Mouse (Mus musculus) bone marrow, adult 2 months (tissue): ENCODE measurements around the gene Cdc14a. TPM values are rescaled to one million over a fixed set of nuclear protein-coding genes. Genes with fewer than 3 reads are reported as not detected.

ENCODE experiments used
- H3K27ac ChIP-seq: fragments of 200-500 bp; 2 replicates; pipeline ENCODE4 v1.5.1; 2012; ENCODE audit warnings: low read depth, mild to moderate bottlenecking, control low read depth, inconsistent platforms, low read length; ENCODE audit not compliant: control insufficient read depth, poor library complexity, insufficient read depth
- H3K4me1 ChIP-seq: fragments of 200-500 bp; 2 replicates; pipeline ENCODE4 v1.6.1; 2011; ENCODE audit warnings: low read length; ENCODE audit not compliant: control insufficient read depth, insufficient read depth
- H3K4me3 ChIP-seq: fragments of 200-500 bp; replicated peaks from 2 replicates; pipeline ENCODE3; 2011; ENCODE audit warnings: mild to moderate bottlenecking, low read depth, low read length, control low read depth; ENCODE audit not compliant: control insufficient read depth
- CTCF ChIP-seq: fragments of 200-500 bp; IDR thresholded peaks from 2 replicates; pipeline ENCODE4 v1.5.1; 2011; ENCODE audit warnings: low read length, control low read depth; ENCODE audit not compliant: control insufficient read depth, insufficient read depth
- POLR2A ChIP-seq: fragments of 200-500 bp; IDR thresholded peaks from 2 replicates; pipeline ENCODE4 v1.6.1; 2011; ENCODE audit warnings: low read depth, mild to moderate bottlenecking, control low read depth, low read length, borderline replicate concordance; ENCODE audit not compliant: control insufficient read depth
- WGBS: fragments of 180-500 bp; shearing (Covaris S2); methylation state at CpG from one replicate; pipeline ENCODE4 v1.1.7; 2018; 5-methylcytosine and 5-hydroxymethylcytosine counted together
- polyA plus RNA-seq: library from polyadenylated mRNA; stranded (reverse); fragments of >200 nt; gene quantifications from 2 replicates; pipeline ENCODE4 v1.2.4, GENCODE M21; 2011; ENCODE audit warnings: low replicate concordance; ENCODE audit not compliant: missing spikeins, insufficient read depth, insufficient read length

The Cdc14a gene
- polyA plus RNA-seq, 1 experiment = 7.2 TPM

DNA sequence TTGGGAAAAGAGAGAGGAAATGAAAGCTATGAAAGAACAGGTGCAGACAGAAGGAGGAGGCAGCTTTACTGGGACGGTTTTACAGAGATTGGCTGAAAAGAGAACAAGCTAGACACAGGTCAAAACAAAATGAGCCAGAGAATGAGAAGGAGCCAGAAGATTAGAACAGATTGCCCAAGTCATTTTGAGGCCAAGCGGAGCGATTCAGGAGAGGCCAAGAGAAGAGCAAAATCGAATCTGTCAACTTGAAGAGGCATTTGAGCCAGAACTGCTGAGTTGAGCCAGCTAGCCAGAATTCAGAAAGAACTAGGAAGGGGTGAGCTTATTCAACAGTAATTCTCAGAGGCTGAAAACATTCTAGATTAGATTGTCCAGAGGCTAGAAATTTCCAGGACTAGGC, 88.8 kb downstream of the Cdc14a start:
- H3K4me3 ChIP-seq = no peak overlapping the region
- TF ChIP-seq CTCF (no peak), POLR2A (no peak)
- 80% methylated on average over 4 of the region's 4 CpGs for WGBS
- H3K4me1 ChIP-seq = peaks cover 5% of the 10 kb centered on the region
- H3K27ac ChIP-seq = peak overlapping the region; percentile 2; the same call in 1 of the 2 replicates

DNA sequence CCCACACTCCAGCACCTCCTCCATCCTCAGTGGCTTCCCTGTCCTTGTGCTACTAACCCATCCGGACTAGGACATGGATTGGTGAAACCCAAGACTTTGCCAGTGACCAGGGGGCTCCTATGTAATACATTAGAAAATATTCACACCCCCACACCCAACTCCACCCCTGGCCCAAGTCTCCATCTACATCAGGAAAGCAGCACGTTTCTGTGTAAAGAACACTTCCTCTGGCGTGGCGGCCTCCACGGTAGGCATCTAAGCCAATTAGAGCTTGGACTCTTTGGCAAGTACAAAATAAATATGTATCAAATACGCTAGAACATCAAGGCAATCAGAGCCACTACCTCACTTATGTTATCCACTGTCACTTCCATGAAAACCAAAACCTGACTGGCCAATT, 90.1 kb downstream of the Cdc14a start:
- Histone ChIP-seq H3K27ac (no peak overlapping the region), H3K4me1 (peaks cover 1% of the 10 kb centered on the region), H3K4me3 (no peak overlapping the region)
- 79% methylated on average over 6 of the region's 6 CpGs for WGBS
- TF ChIP-seq CTCF (no peak), POLR2A (no peak)

DNA sequence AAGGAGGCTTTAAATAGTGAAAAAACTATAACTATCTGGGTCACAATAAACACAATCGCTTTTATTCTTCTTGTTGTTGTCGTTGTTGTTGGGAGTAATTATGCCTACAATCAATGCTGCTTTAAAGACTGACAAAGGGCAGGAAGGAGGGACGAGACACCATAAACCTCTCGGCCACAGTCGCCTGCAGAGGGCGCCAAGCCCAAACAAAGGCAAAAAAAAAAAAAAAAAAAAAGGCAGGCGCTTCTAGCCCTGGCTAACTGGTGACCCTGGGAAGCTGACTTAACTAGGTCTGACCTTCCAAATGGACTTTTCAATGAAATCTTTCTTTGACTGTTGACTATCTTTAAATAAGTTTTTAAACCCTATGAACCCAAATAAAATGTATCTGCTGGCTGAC, 90.6 kb downstream of the Cdc14a start:
- Histone ChIP-seq H3K4me3 (no peak overlapping the region), H3K4me1 (no peaks in the 10 kb centered on the region; the same call in 1 of the 2 replicates), H3K27ac (no peak overlapping the region)
- TF ChIP-seq POLR2A = no peak
- TF ChIP-seq CTCF = peak; percentile 64
- WGBS = 18% methylated on average over 7 of the region's 7 CpGs

GRCm38 (mm10) chr3:116331811-116332464, 91.9 kb downstream of the Cdc14a start:
- Histone ChIP-seq H3K4me3 (no peak overlapping the region), H3K4me1 (no peaks in the 10 kb centered on the region; the same call in 1 of the 2 replicates), H3K27ac (no peak overlapping the region)
- TF ChIP-seq CTCF (peak; percentile 72), POLR2A (no peak)
- WGBS = 43% methylated on average over 8 of the region's 8 CpGs

GRCm38 (mm10) chr3:116329976-116330375, 93.9 kb downstream of the Cdc14a start:
- Histone ChIP-seq H3K27ac (no peak overlapping the region), H3K4me3 (no peak overlapping the region), H3K4me1 (no peaks in the 10 kb centered on the region; the same call in 1 of the 2 replicates)
- no peak for TF ChIP-seq POLR2A
- TF ChIP-seq CTCF = no peak
- WGBS = 90% methylated on average over 8 of the region's 8 CpGs

- H3K4me1 ChIP-seq = no peaks in the 10 kb centered on the region; the same call in 1 of the 2 replicates
- H3K4me3 ChIP-seq = no peak overlapping the region
- H3K27ac ChIP-seq = no peak overlapping the region
- 88% methylated on average over 18 of the region's 18 CpGs for WGBS
- TF ChIP-seq POLR2A (no peak), CTCF (no peak)
Observed at GRCm38 (mm10) chr3:116329023-116329762, 94.6 kb downstream of the Cdc14a start.

DNA sequence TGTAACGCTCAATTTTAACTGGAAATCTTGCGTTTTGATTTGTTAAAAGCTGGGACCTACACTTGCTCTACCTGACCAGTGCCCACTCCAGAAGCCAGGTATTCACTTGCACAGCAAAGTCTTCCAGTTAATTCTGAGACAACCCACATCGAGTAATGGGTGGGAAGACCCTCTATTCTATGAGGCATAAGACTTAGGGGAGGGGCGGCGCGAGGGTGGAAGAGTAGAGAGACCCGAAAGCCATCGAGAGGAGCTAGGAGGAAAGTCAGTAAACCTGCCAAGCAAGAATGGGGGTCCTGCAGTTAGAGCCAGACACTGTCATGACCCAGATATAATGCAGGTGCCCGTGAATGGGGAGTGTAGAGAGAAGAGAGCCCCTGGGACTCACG, 96.2 kb downstream of the Cdc14a start:
- no peak overlapping the region for H3K27ac ChIP-seq
- no peaks in the 10 kb centered on the region; the same call in 1 of the 2 replicates for H3K4me1 ChIP-seq
- 64% methylated on average over 10 of the region's 10 CpGs for WGBS
- H3K4me3 ChIP-seq = no peak overlapping the region
- TF ChIP-seq POLR2A = no peak

DNA sequence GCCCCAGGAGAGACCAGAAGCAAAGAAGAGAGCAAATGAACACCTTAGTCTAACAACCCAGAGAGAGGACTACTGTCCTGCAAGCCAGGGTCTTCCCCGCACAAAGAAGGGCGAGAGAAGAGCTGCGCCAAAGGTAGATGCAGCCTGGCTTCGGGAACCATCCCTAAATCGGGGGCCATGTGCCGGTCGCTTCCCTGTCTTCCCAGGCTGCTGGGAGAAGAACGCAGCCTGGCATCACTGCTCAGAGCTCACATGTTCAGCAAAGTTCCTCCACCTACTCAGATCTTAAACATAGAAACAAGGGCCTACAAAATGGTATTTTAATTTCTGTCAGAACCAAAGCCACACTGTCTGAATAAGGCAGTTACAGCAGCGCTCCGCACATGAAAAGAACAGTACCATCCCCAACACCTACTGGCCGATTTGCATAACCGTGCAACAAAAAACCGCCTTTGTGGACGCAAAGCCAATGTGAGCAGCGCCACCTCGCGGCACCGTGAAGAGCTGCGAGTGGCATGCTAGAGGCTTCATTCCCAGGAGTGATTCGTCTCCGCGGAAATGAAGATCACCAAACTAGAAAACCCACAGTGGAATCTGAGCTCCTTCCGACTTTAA, 96.7 kb downstream of the Cdc14a start:
- H3K4me3 ChIP-seq = no peak overlapping the region
- WGBS = 27% methylated on average over 23 of the region's 23 CpGs
- no peak for TF ChIP-seq POLR2A
- peak; percentile 95 for TF ChIP-seq CTCF

DNA sequence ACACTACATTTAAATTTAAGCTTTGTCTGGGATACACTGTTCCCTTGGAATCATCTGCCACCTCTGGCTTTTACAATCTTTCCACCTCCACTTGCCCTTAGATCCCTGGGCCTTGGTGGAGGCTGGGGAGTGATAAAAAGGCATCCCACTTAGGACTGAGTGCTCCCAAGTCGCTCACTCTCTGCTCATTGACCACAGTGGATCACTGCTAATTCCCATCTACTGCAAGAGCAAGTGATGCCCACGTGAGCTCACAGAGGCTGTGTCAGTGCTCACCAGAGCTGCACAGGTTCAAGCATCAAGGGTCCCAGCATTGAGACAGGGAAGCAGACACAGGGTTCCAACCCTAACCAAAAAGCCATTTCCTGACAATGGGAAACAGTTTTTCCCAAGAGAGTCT, 98.3 kb downstream of the Cdc14a start:
- WGBS = 80% methylated on average over 2 of the region's 2 CpGs
- TF ChIP-seq POLR2A (no peak), CTCF (no peak)
- H3K4me3 ChIP-seq = no peak overlapping the region

More for the DNA sequence above, 96.7 kb downstream of the Cdc14a start:
- Histone ChIP-seq H3K4me1 (no peaks in the 10 kb centered on the region; the same call in 1 of the 2 replicates), H3K27ac (no peak overlapping the region)

More for the DNA sequence above, 98.3 kb downstream of the Cdc14a start:
- Histone ChIP-seq H3K4me1 (no peaks in the 10 kb centered on the region; the same call in 1 of the 2 replicates), H3K27ac (no peak overlapping the region)
